Mouse (Mus musculus) frontal cortex, postnatal 25 days (tissue): ENCODE measurements at regions not wholly inside any gene's neighbourhood (a gene's known extent, or its start where the extent isn't known, plus 50 kb on each side); places are given as distances from the start of the nearest gene placed in this dataset.

Source experiments
- DNase-seq, 2 experiments: peaks; one replicate each; pipeline ENCODE4 v3.0.0; 2022; ENCODE audit warnings: low spot score in 2 of 2

GRCm38 (mm10) chr3:78412669-78413419 lies 873.5 kb downstream of the Rapgef2 start:
- no peak for DNase-seq

GRCm38 (mm10) chr3:78411395-78411794 lies 874.9 kb downstream of the Rapgef2 start:
- no peak for DNase-seq

GRCm38 (mm10) chr3:78409237-78409636 lies 877.1 kb downstream of the Rapgef2 start:
- DNase-seq: no peak

GRCm38 (mm10) chr3:78405760-78406467 lies 880.4 kb downstream of the Rapgef2 start:
- DNase-seq: no peak

- DNase-seq: peak in 1 of 2 experiments; percentile 29
Observed at GRCm38 (mm10) chr3:78358377-78358776, 927.9 kb downstream of the Rapgef2 start.

- no peak for DNase-seq
Observed at GRCm38 (mm10) chr3:78339891-78340290, 946.4 kb downstream of the Rapgef2 start.

DNA sequence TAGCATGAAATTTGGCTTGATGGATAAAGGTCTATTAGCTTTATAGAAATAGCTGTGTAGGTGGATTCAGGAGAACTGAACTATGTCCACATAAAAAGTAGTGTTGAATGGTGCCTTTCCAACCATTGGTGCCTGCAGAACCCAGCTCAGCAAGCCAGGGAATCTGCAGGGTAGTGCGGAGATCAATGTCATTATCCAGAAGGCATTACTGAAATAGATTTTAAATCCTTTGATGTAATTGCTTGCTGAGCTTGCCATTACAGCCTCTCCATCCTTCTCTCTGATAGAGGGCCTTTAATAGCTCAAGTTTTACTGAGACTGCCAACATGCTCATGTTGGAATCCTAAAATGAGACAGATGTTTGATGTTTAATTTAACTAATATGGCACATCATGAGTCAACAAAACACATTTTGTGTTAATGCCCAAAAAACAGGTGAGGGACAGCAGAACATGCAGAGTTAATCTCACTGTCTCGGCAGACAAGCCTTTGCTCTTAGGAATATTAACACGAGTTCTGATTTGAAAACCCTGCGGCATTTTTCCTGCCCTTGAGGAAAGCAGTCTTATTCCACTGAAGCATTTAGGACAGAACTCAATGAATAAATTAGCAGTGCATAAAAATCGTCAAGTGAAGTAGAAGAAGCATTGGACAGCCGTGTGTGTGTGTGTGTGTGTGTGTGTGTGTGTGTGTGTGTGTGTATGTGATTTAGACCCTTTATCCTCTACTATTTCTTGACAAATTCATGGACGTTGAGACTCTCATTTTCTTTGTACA lies 974.5 kb downstream of the Rapgef2 start:
- no peak for DNase-seq

- no peak for DNase-seq
Observed at GRCm38 (mm10) chr3:78300506-78300905, 985.8 kb downstream of the Rapgef2 start.

GRCm38 (mm10) chr3:78291894-78292293 lies 994.4 kb downstream of the Rapgef2 start:
- DNase-seq: no peak

GRCm38 (mm10) chr3:78284071-78284470 lies 1002.2 kb downstream of the Rapgef2 start:
- no peak for DNase-seq

- no peak for DNase-seq
Observed at GRCm38 (mm10) chr3:78236920-78237319, 1049.4 kb downstream of the Rapgef2 start.

GRCm38 (mm10) chr3:78209729-78210128 lies 1076.6 kb downstream of the Rapgef2 start:
- DNase-seq: no peak

GRCm38 (mm10) chr3:78162601-78163000 lies 1123.7 kb downstream of the Rapgef2 start:
- DNase-seq: no peak

GRCm38 (mm10) chr3:78158450-78158849 lies 1127.9 kb downstream of the Rapgef2 start:
- DNase-seq: peak in 1 of 2 experiments; percentile 8
